Mouse (Mus musculus): Measurements from ENCODE around the gene Tubb4a. TPM values are rescaled to one million over a fixed set of nuclear protein-coding genes. Genes with fewer than 3 reads are reported as not detected.

The Tubb4a gene
- polyA plus RNA-seq, 1 experiment from 2014 or later, result 394 TPM

DNA sequence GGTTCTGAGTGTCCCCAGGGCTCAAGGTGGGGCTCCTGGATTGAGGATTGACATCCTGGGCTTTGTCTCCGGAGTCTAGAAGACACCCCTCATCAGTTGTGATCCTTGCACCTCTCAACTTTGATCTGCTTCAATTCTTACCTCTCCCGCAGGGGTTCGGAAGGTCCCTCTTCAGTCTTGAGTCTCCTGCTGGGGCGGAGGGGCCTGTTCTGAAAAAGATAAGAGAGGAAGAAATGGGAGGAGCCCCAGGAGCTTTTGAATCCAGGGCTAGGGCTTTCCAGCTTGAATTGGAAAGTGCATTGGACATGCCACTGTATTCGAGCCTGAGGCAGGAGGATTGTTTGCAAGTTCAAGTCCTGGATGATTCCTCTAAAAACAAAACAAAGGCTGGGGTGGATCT, 20.7 kb downstream of the Tubb4a start:
- Histone ChIP-seq H3K4me1 (ENCODE audit: control insufficient read depth, insufficient read depth, low read length) (peaks cover 8% of the 10 kb centered on the region; the same call in 1 of the 2 replicates), H3K27ac (ENCODE audit: low read length) (no peak overlapping the region), H3K4me3 (ENCODE audit: low read depth, low read length) (no peak overlapping the region), H3K9me3 (replicated peaks; ENCODE audit: control insufficient read depth, low read length, poor library complexity, severe bottlenecking) (no peaks in the 10 kb centered on the region), H3K9ac (ENCODE audit: low read depth, low read length) (no peak overlapping the region), H3K36me3 (ENCODE audit: control insufficient read depth, insufficient read depth, low read length) (no peaks in the 10 kb centered on the region), H3K4me2 (ENCODE audit: low read length) (no peak overlapping the region), H3K27me3 (ENCODE audit: control insufficient read depth, insufficient read depth, low read depth, low read length) (peaks cover 22% of the 10 kb centered on the region)
- ATAC-seq, result no peak
- WGBS, result 56% methylated on average over 5 of the region's 5 CpGs

DNA sequence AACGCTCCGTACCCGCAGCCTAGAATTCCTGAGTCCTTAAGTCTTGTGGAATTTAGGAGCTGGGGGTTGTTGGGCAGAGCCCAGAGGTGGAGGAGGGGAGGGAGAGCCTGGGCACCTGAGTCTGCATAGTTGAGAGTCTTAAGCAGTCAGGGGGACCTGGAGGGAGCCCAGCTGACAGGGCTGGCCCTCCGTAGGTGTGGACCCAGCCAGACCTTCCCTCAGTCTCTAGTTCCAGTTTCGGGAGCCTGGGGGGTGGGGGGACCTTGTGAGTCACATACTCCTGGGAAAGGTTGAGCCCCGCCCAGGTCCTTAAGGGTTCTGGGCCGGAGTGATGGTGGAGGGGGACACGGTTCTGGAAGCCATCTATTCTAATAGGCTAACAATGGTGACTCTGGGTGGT, 24.6 kb downstream of the Tubb4a start:
- H3K4me3 ChIP-seq (ENCODE audit: low read depth, low read length), result no peak overlapping the region
- 14% methylated on average over 8 of the region's 8 CpGs for WGBS
- H3K36me3 ChIP-seq (ENCODE audit: control insufficient read depth, insufficient read depth, low read length), result no peaks in the 10 kb centered on the region

DNA sequence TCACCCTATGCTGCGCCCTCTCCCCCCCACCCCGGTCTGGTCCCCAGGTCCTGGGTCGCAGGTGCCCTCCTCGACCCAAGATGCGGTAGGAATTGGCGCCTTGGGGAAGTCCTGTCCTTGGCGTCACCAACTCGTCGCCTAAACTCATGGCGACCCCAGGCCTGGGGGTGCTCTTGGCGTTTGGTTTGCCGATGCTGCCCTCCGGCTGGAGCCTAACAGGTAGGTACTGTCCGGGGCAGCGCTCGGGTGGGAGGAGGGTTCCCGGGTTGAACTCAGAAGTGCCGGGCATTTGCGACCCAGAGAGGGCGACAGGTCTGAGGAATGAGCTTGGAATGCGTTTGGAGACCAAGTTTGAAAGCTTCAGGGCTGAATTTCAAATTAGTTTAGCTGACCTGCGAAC, 25.0 kb downstream of the Tubb4a start:
- 2% methylated on average over 22 of the region's 22 CpGs for WGBS
- Histone ChIP-seq H3K4me3 (ENCODE audit: low read depth, low read length) (peak overlapping the region; percentile 37), H3K4me1 (ENCODE audit: control insufficient read depth, insufficient read depth, low read length) (peaks cover 25% of the 10 kb centered on the region), H3K27me3 (ENCODE audit: control insufficient read depth, insufficient read depth, low read depth, low read length) (peaks cover 31% of the 10 kb centered on the region), H3K9me3 (replicated peaks; ENCODE audit: control insufficient read depth, low read length, poor library complexity, severe bottlenecking) (no peaks in the 10 kb centered on the region), H3K27ac (ENCODE audit: low read length) (no peak overlapping the region), H3K9ac (ENCODE audit: low read depth, low read length) (peak overlapping the region; percentile 15; the same call in 1 of the 2 replicates), H3K4me2 (ENCODE audit: low read length) (peak overlapping the region; percentile 62), H3K36me3 (ENCODE audit: control insufficient read depth, insufficient read depth, low read length) (no peaks in the 10 kb centered on the region)
- no peak for ATAC-seq

More for the DNA sequence above, 24.6 kb downstream of the Tubb4a start:
- H3K9me3 ChIP-seq (replicated peaks; ENCODE audit: control insufficient read depth, low read length, poor library complexity, severe bottlenecking), result no peaks in the 10 kb centered on the region
- H3K27me3 ChIP-seq (ENCODE audit: control insufficient read depth, insufficient read depth, low read depth, low read length), result peaks cover 31% of the 10 kb centered on the region
- H3K9ac ChIP-seq (ENCODE audit: low read depth, low read length), result no peak overlapping the region
- ATAC-seq, result no peak
- H3K4me2 ChIP-seq (ENCODE audit: low read length), result no peak overlapping the region
- H3K27ac ChIP-seq (ENCODE audit: low read length), result no peak overlapping the region
- H3K4me1 ChIP-seq (ENCODE audit: control insufficient read depth, insufficient read depth, low read length), result peaks cover 22% of the 10 kb centered on the region

GRCm38 (mm10) chr17:57062011-57062521, 25.5 kb downstream of the Tubb4a start:
- WGBS, result under 1% methylated on average over 38 of the region's 39 CpGs
- no peaks in the 10 kb centered on the region for H3K9me3 ChIP-seq (replicated peaks; ENCODE audit: control insufficient read depth, low read length, poor library complexity, severe bottlenecking)
- H3K4me3 ChIP-seq (ENCODE audit: low read depth, low read length), result peak overlapping the region; percentile 37
- H3K27ac ChIP-seq (ENCODE audit: low read length), result no peak overlapping the region
- H3K4me1 ChIP-seq (ENCODE audit: control insufficient read depth, insufficient read depth, low read length), result peaks cover 25% of the 10 kb centered on the region
- no peaks in the 10 kb centered on the region for H3K36me3 ChIP-seq (ENCODE audit: control insufficient read depth, insufficient read depth, low read length)
- H3K27me3 ChIP-seq (ENCODE audit: control insufficient read depth, insufficient read depth, low read depth, low read length), result peaks cover 31% of the 10 kb centered on the region
- H3K4me2 ChIP-seq (ENCODE audit: low read length), result peak overlapping the region; percentile 62
- no peak for ATAC-seq
- H3K9ac ChIP-seq (ENCODE audit: low read depth, low read length), result peak overlapping the region; percentile 15

GRCm38 (mm10) chr17:57061069-57061468, 26.5 kb downstream of the Tubb4a start:
- Histone ChIP-seq H3K9ac (ENCODE audit: low read depth, low read length) (no peak overlapping the region), H3K4me2 (ENCODE audit: low read length) (peak overlapping the region; percentile 66), H3K4me3 (ENCODE audit: low read depth, low read length) (peak overlapping the region; percentile 91), H3K4me1 (ENCODE audit: control insufficient read depth, insufficient read depth, low read length) (peaks cover 25% of the 10 kb centered on the region), H3K36me3 (ENCODE audit: control insufficient read depth, insufficient read depth, low read length) (no peaks in the 10 kb centered on the region), H3K27me3 (ENCODE audit: control insufficient read depth, insufficient read depth, low read depth, low read length) (peaks cover 31% of the 10 kb centered on the region), H3K9me3 (replicated peaks; ENCODE audit: control insufficient read depth, low read length, poor library complexity, severe bottlenecking) (no peaks in the 10 kb centered on the region), H3K27ac (ENCODE audit: low read length) (no peak overlapping the region)
- 39% methylated on average over 10 of the region's 10 CpGs for WGBS
- no peak for ATAC-seq

DNA sequence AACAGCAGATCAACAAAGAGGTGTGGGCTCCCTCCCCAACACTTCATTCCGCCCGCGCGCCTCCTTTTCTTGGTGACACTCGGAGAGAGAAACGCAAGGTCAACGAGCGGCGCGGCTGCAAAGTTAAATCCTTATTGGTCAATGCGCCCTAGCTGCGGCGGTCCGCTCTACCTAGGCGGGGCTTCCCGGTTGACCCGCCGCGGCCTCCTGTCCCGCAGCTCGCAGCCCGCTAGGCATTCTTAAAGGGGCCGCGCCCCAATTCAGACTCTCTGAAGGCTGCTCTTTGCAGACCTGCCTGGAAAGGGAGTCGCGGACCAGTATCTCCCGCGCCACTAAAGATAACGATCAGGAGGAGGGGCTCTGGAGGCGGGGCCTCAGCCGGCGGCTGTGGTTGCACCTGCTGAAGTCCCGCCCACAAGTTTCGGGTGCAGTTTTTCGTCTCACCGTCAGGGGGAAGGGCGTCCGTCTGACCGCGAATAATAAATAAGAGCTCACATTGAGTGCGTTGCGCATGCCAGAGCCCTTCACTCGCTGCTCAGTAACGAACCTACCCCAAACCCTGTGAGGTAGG, 27.3 kb downstream of the Tubb4a start:
- H3K36me3 ChIP-seq (ENCODE audit: control insufficient read depth, insufficient read depth, low read length), result no peaks in the 10 kb centered on the region
- peak overlapping the region; percentile 66 for H3K4me2 ChIP-seq (ENCODE audit: low read length)
- peak overlapping the region; percentile 91 for H3K4me3 ChIP-seq (ENCODE audit: low read depth, low read length)
- no peaks in the 10 kb centered on the region for H3K9me3 ChIP-seq (replicated peaks; ENCODE audit: control insufficient read depth, low read length, poor library complexity, severe bottlenecking)
- H3K27ac ChIP-seq (ENCODE audit: low read length), result peak overlapping the region; percentile 85
- H3K27me3 ChIP-seq (ENCODE audit: control insufficient read depth, insufficient read depth, low read depth, low read length), result peaks cover 31% of the 10 kb centered on the region
- WGBS, result 0% methylated on average over 44 of the region's 44 CpGs
- peak; percentile 93 for ATAC-seq
- peaks cover 25% of the 10 kb centered on the region for H3K4me1 ChIP-seq (ENCODE audit: control insufficient read depth, insufficient read depth, low read length)
- H3K9ac ChIP-seq (ENCODE audit: low read depth, low read length), result peak overlapping the region; percentile 87; the same call in 1 of the 2 replicates

DNA sequence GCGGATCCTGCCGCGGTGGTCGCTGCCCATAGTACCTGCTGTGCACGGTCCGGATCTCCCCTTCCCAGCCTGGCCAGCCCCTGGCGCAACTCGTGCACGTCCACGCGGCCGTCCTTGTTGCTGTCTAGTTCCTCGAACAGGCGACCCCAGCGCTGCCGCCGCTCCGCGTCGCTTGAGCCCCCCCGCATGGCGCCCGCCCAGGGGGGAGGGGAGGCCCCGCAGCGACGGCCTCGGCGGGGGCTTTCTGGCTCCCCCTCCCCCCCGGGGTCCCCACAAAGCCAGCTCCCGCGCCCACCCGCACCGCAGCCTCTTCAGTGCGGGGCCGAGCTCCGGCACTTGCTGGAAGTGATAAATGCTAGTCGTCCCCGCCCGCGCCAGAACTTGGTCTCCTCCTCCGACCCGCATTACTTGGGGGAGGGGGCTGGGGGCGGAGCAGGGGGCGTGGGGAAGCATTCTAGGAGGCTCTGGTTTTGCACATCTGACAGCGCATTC, 28.1 kb downstream of the Tubb4a start, which contains the start of gene Slc25a23:
Gene Slc25a23, minus strand, starts transcription at position 378 of the 492 bp plus-strand sequence.
- Histone ChIP-seq H3K4me3 (ENCODE audit: low read depth, low read length) (peak within 1 kb of the TSS; percentile 91), H3K36me3 (ENCODE audit: control insufficient read depth, insufficient read depth, low read length) (peaks cover 3% of the 10 kb centered on the region; the same call in 1 of the 2 replicates), H3K9ac (ENCODE audit: low read depth, low read length) (peak within 1 kb of the TSS; percentile 87), H3K4me1 (ENCODE audit: control insufficient read depth, insufficient read depth, low read length) (peaks cover 25% of the 10 kb centered on the region), H3K4me2 (ENCODE audit: low read length) (peak within 1 kb of the TSS; percentile 66), H3K27ac (ENCODE audit: low read length) (peak within 1 kb of the TSS; percentile 85), H3K27me3 (ENCODE audit: control insufficient read depth, insufficient read depth, low read depth, low read length) (peaks cover 26% of the 10 kb centered on the region), H3K9me3 (replicated peaks; ENCODE audit: control insufficient read depth, low read length, poor library complexity, severe bottlenecking) (no peaks in the 10 kb centered on the region)
- ATAC-seq, result peak; percentile 89
- 0% methylated on average over 42 of the region's 45 CpGs for WGBS

DNA sequence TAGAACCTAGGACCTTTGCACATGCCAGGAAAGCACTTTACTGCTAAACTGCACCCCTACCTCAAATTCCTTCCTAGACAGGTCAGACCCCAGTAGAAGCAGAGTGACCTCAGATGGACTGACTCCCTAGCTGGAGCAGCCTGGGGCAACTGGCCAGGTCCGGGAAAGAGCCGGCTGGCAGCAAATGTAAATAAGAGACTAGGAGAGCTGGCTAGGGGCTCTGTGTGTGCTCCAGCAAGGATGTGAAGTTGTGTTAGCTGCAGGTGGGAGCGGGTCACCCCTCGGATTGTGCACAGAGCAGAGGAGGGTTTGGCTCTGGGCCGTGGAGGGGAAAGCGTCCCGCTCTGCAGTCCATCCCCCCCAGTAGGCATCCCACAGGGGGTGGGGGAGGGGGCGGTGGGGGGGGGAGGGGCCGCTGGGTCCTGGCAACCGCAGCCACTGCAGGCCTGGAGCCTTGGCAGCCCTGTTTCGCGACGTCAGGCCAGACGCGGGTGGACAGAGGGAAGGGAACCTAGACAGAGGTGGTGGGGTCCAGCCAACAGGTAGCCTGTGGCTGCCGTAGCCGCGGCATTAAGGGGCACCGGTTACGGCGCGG, 28.6 kb downstream of the Tubb4a start, which contains the start of gene Crb3:
Gene Crb3, plus strand, starts transcription at position 215 of the 595 bp plus-strand sequence.
- peak within 1 kb of the TSS; percentile 66 for H3K4me2 ChIP-seq (ENCODE audit: low read length)
- H3K9ac ChIP-seq (ENCODE audit: low read depth, low read length), result peak within 1 kb of the TSS; percentile 87
- no peaks in the 10 kb centered on the region for H3K9me3 ChIP-seq (replicated peaks; ENCODE audit: control insufficient read depth, low read length, poor library complexity, severe bottlenecking)
- H3K27ac ChIP-seq (ENCODE audit: low read length), result peak within 1 kb of the TSS; percentile 85
- peaks cover 26% of the 10 kb centered on the region for H3K27me3 ChIP-seq (ENCODE audit: control insufficient read depth, insufficient read depth, low read depth, low read length)
- peaks cover 25% of the 10 kb centered on the region for H3K4me1 ChIP-seq (ENCODE audit: control insufficient read depth, insufficient read depth, low read length)
- peak within 1 kb of the TSS; percentile 91 for H3K4me3 ChIP-seq (ENCODE audit: low read depth, low read length)
- 0% methylated on average over 10 of the region's 22 CpGs for WGBS
- peaks cover 3% of the 10 kb centered on the region; the same call in 1 of the 2 replicates for H3K36me3 ChIP-seq (ENCODE audit: control insufficient read depth, insufficient read depth, low read length)
- peak; percentile 2 for ATAC-seq

- H3K36me3 ChIP-seq (ENCODE audit: control insufficient read depth, insufficient read depth, low read length), result peaks cover 19% of the 10 kb centered on the region
- no peak overlapping the region for H3K4me3 ChIP-seq (ENCODE audit: low read depth, low read length)
- peaks cover 3% of the 10 kb centered on the region for H3K27me3 ChIP-seq (ENCODE audit: control insufficient read depth, insufficient read depth, low read depth, low read length)
- no peak overlapping the region for H3K27ac ChIP-seq (ENCODE audit: low read length)
- no peaks in the 10 kb centered on the region for H3K9me3 ChIP-seq (replicated peaks; ENCODE audit: control insufficient read depth, low read length, poor library complexity, severe bottlenecking)
- WGBS, result 94% methylated on average over 3 of the region's 3 CpGs
- H3K4me1 ChIP-seq (ENCODE audit: control insufficient read depth, insufficient read depth, low read length), result peaks cover 16% of the 10 kb centered on the region
- no peak overlapping the region for H3K4me2 ChIP-seq (ENCODE audit: low read length)
- no peak for ATAC-seq
- no peak overlapping the region for H3K9ac ChIP-seq (ENCODE audit: low read depth, low read length)
These were observed 31.3 kb downstream of the Tubb4a start for GRCm38 (mm10) chr17:57056246-57056645.
